Mouse (Mus musculus) cerebellum, adult 9-10 months (tissue): Measurements from ENCODE around the gene Phactr2.

Source experiments
- DNase-seq: peaks from one replicate; pipeline ENCODE4 v3.0.0; 2022

The Phactr2 gene

GRCm38 (mm10) chr10:13388116-13388922 is 85.9 kb downstream of the Phactr2 start:
- no peak for DNase-seq

DNA sequence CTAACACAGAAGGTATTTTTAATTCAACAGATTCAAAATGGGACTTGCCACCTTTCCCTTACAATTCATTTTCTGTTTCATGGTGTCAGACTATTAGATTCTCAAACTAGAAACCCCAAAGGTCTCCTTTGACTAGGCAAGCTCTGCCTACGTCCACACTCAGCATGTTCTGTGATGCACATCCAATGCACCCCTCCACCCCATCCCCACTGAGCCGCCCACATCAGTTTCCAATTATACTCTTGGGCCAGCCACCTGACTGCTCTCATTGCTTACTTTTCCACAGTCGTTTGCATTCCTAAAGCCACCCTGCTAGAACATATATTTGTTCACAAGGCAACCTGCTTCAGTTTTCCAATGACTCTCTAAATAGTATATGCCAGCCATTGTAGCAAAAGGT is 89.3 kb downstream of the Phactr2 start:
- no peak for DNase-seq

- no peak for DNase-seq
These were observed 96.3 kb downstream of the Phactr2 start for GRCm38 (mm10) chr10:13377895-13378294.

DNA sequence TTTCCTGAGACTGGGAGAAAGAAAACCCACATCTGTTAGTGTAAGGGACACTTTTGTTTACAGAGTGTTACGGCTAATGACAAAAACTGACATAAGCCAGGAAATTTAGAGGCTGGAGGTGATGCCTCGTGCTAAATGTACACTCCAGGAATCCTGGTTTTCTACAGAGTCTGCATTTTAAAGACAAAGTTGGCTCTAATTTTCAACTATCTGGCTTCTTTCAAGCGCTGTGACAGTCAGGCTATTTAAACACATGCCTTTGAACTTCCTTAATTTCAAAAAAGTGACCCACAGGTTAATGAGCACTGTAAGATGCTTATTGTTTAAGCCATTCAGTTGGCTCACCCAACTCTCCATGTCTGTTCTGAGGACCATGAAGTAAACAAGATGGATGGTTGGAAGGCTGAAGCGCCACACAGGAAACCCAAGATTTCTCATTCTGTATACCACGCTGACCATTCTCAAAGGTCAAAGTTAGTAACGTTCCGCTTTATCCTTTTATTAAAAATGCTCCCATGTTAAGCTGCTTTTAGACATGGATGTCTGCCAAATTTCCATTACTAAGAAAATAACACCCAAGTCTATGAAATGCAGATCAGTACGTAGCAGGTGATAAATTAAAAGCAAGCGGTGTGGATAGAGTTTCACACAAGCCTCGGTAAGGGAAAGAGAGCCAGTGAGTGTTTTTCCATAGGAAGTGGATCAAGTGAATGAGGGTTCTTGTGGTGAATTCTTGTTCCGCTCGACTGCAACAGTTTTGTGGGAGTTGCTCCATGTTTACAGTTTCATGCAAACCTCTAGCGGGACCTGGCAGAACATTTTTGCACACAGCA is 97.6 kb downstream of the Phactr2 start:
- no peak for DNase-seq

GRCm38 (mm10) chr10:13375820-13376219 is 98.4 kb downstream of the Phactr2 start:
- no peak for DNase-seq

GRCm38 (mm10) chr10:13369581-13370375 is 104.4 kb downstream of the Phactr2 start:
- no peak for DNase-seq

DNA sequence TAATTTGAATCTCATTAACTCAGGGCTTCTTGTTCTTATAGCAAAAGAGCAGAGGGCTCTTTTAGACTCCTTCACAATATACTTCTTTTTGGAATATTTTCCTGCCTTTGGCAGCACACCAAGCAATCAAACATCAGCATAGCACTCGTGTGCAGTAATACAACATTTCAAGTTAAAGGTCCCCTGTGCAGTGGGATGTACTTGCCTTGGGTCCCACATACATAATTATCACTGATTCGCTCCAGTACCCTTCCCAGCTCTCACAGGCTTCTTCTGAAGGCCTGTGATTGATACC is 110.0 kb downstream of the Phactr2 start:
- DNase-seq: no peak

- DNase-seq: no peak
These were observed 110.5 kb downstream of the Phactr2 start for GRCm38 (mm10) chr10:13363499-13364285.

DNA sequence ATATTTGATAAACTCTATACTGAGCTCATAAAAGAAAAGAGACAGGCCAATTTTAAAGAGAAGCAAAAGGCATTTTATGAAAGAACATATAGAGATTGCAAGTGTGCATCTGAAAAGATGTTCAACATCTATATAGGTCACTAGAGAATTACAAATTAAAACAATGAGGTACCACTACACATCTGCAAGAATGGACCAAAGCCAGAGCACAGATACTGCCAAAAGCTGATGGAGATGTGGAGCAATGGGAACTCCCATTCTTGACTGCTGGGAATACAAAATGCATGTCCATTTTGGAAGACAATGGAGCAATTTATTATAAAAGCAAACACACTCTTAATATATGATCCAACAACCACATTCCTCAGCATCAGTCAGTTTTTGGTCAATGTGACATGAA is 113.3 kb downstream of the Phactr2 start:
- DNase-seq: no peak

GRCm38 (mm10) chr10:13359846-13360245 is 114.4 kb downstream of the Phactr2 start:
- no peak for DNase-seq

DNA sequence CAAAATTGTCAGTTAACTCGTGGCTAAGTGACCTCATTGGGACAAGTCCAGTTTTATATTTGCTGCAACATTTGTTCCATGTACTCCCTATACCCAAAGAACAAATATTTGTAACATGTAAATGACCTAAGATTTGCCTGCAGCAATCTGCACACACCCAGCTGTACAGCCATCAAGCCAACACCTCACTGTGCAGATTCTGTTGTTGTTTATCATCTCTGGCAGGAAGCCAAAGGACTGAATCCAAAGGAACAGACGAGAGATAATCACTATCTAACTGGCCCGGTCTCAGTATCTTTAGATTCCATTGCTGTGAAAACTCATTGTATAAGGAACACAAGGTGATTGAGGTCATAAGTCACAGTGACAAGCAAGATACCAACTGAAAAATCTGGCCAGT is 115.5 kb downstream of the Phactr2 start:
- DNase-seq: peak; percentile 27

- no peak for DNase-seq
These were observed 127.5 kb downstream of the Phactr2 start for GRCm38 (mm10) chr10:13346609-13347290.

DNA sequence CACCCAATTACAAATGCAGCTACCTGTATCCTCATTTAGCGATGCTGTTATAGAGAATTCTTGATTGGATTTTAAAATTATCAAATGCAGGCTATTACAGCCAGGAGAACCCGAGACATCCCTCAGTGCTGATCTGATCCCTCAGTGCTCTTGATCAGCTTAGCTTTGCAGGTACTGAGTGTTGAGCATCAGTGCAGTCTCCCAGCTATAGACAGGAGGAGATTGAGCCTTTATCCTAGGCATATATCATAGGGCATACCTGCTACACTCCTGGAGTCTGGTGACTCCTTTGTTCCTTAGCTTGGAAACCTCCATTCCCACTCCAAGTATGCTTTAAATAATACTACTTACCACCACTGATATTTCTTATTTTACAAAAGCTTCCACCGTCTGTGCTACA is 133.6 kb downstream of the Phactr2 start:
- DNase-seq: no peak

- DNase-seq: no peak
These were observed 137.2 kb downstream of the Phactr2 start for GRCm38 (mm10) chr10:13336964-13337363.

DNA sequence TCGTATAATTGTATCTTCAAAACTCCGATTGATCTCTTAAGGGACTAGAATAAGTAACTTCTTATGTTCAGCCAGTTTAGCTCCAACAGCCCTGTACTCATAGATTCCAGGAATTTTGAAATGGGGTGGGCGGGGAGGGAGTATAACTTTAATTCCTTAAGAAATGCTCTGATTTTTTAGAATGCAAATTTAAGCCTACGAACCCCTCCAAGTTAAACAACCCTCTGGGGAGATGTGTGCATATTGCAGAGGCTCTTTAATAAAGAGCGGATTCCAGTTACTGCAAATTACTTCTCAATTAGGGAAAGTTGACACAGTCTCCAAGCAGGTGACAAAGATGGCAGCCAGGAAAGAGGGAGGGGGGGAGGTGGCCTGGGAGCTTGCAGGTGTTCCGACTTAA is 138.4 kb downstream of the Phactr2 start:
- no peak for DNase-seq

- no peak for DNase-seq
These were observed 138.9 kb downstream of the Phactr2 start for GRCm38 (mm10) chr10:13335347-13335746.

DNA sequence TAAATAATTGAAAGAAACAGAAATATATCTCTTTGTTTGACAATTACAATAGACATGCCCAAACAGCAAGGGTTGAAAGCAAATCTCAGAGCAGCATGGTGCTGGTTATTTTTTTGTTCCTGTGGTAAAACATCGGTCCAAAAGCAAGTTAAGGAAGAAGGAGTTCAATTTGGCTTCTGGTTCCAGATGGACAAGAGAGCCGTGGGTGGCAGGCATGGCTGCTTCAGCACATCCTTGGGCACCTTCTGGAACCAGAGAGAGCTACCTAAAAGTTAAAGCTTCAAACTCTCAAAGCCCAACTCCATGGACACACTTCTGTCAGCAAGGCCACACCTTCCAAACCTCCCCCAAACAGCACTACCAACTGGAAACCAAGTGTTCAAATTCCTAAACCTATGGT is 140.4 kb downstream of the Phactr2 start:
- no peak for DNase-seq

DNA sequence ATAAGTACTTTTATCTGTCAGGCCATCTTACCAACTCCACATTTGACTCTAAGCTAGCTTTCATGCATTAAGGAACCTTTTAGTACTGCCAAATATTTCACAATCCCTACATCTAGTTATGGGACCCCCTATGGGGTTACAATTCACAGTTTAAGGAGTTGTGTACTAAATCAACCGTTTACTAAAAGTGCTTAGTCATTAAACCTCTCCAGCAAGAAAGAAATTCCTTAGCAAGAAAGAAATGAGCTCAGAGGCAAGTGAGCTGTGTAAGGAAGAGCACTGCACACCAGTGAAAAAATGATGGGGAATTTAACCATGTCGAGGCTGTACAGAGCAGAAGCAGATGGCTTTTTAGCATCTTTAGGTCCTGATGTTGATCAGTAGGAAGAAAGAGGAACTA is 141.2 kb downstream of the Phactr2 start:
- no peak for DNase-seq

GRCm38 (mm10) chr10:13331405-13332032 is 142.7 kb downstream of the Phactr2 start:
- no peak for DNase-seq

GRCm38 (mm10) chr10:13328602-13329001 is 145.6 kb downstream of the Phactr2 start:
- no peak for DNase-seq

DNA sequence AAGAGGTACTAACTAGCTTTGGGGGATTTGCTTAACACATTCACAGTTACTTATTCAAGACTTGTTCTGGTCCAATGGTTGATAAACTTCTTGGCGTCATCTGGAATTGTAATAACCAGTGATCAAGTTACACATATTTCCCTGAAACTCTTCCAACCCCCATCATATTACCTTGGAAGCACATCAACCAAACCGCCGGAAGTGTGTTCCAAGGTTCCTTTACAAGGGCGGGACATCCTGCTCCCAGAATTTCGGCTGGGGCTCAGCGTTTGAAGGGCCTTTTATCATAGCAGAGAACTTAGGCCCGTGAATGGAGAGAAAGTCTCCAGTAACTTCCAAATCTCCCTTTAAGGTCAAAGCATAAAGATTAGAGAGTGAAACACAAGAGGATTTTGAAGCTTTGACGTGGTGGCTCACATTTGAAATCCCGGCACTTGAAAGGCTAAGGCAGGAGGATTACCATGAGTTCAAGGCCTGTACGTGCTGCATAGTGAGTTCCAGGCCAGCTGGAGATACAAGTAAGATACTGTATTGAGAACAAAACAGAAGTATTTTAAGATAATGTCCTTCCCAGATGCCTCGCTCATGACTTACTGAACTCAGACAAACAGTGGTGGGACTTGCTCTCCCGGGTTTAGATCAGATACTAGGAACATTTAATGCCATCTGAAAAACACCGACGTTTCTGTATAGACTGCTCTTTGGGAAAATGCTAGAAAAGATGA is 147.9 kb downstream of the Phactr2 start:
- DNase-seq: no peak
